Mouse (Mus musculus): ENCODE measurements around the gene Gcnt3. TPM values are rescaled to one million over a fixed set of nuclear protein-coding genes. Genes with fewer than 3 reads are reported as not detected.

Gcnt3 gene
- total and polyA plus RNA-seq, 2 experiments from 2014 or later: 0.22 TPM; not detected in 1

DNA sequence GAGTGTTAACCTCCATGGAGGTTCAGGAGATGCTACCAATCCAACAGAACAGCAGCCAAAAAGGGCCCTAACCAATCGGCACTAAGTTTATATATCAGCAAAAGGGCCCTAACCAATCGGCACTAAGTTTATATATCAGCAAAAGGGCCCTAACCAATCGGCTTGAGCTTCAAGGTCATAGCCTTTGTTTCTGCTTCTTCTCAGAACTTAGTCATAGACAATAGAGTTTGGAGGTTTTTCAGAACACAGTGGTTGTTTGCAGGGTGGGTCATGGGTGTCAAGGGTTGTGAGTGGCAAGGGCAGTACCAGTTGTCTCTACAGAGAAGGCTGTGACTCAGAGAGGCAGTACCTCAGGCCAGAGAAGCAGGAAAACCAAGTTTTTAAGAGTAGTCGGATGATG lies 4.2 kb upstream of the Gcnt3 start:
- 92% methylated on average over 4 of the region's 4 CpGs for WGBS
- H3K4me3 ChIP-seq (ENCODE audit: low read depth, low read length): no peak overlapping the region
- H3K4me1 ChIP-seq (ENCODE audit: insufficient read depth, low read length): no peaks in the 10 kb centered on the region
- no peak overlapping the region for H3K9ac ChIP-seq (replicated peaks; ENCODE audit: low read length, poor library complexity, severe bottlenecking)
- no peak for TF ChIP-seq CTCF (IDR thresholded peaks at IDR 0.05)
- ATAC-seq (ENCODE audit: low FRiP score) (no peak), DNase-seq (ENCODE audit: low spot score) (no peak)
- H3K27ac ChIP-seq (ENCODE audit: low read depth, low read length): no peak overlapping the region
- H3K9me3 ChIP-seq (ENCODE audit: low read length): no peaks in the 10 kb centered on the region
- no peak overlapping the region for H3K4me2 ChIP-seq (ENCODE audit: low read depth, low read length, poor library complexity, severe bottlenecking)
- H3K36me3 ChIP-seq (ENCODE audit: insufficient read depth, low read length): no peaks in the 10 kb centered on the region
- no peaks in the 10 kb centered on the region for H3K27me3 ChIP-seq (ENCODE audit: insufficient read depth, low read length)

DNA sequence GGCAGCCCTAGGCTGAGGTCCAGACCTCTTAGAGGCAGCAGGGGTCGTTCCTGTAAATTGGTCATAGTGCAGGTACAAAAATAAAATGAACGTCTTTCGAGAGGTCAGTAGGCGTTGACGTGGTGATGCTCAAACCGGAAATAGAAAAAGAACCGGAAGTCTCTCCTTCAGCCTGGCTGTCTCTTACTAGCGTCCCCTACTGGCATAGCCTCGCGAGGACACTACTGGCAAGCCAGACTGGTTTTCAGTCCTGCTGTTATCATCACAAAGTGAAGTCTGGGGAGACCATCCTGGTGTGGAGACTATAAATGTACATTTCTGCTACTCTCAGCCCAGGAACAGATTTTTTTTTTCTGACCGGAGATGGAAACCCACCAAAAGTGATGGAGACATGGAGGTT lies 2.7 kb upstream of the Gcnt3 start:
- H3K4me1 ChIP-seq (ENCODE audit: insufficient read depth, low read length): no peaks in the 10 kb centered on the region

DNA sequence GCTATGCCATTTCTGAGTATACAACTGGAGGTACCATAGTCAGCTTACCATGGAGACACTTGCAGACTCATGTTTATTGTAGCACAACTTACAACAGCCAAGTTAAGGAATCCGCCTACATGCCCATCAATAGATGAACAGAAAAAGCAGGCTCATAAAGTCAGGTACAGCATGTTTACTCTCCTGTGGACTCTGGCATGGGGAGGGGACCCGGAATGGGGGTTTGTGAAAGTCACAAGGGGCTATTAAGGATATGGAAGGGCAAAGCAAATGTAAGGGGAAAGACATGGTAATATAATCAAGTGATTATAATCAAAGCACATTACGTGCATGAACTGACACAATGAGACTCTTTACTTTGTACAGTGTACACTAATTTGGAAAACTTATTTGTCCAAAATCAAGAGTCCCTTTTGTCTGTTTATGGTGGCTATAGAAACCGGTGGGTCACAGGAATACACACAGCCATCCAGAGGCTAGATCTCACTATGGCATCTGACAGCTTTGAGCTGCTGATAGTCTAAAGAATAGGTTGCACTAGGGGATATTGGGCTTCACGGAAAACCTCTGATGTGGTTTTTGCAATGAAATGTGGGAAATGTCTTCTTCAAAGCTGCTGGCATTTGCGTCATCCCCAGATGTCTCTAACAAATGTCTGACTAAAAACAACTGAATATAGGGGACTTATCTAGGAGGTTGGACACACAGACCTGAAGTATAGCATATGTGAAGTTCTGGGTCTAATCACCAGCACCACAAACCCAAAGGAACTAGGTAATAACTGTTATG lies 1.9 kb upstream of the Gcnt3 start:
- no peak overlapping the region for H3K4me2 ChIP-seq (ENCODE audit: low read depth, low read length, poor library complexity, severe bottlenecking)
- no peak for TF ChIP-seq CTCF (IDR thresholded peaks at IDR 0.05)
- H3K27me3 ChIP-seq (ENCODE audit: insufficient read depth, low read length): no peaks in the 10 kb centered on the region
- 86% methylated on average over 6 of the region's 6 CpGs for WGBS
- H3K27ac ChIP-seq (ENCODE audit: low read depth, low read length): no peak overlapping the region
- no peaks in the 10 kb centered on the region for H3K4me1 ChIP-seq (ENCODE audit: insufficient read depth, low read length)
- ATAC-seq (ENCODE audit: low FRiP score) (no peak), DNase-seq (ENCODE audit: low spot score) (no peak)
- H3K4me3 ChIP-seq (ENCODE audit: low read depth, low read length): no peak overlapping the region
- H3K36me3 ChIP-seq (ENCODE audit: insufficient read depth, low read length): no peaks in the 10 kb centered on the region
- no peaks in the 10 kb centered on the region for H3K9me3 ChIP-seq (ENCODE audit: low read length)
- H3K9ac ChIP-seq (replicated peaks; ENCODE audit: low read length, poor library complexity, severe bottlenecking): no peak overlapping the region

More for the DNA sequence above, 2.7 kb upstream of the Gcnt3 start:
- Histone ChIP-seq H3K4me3 (ENCODE audit: low read depth, low read length) (no peak overlapping the region), H3K9ac (replicated peaks; ENCODE audit: low read length, poor library complexity, severe bottlenecking) (no peak overlapping the region), H3K36me3 (ENCODE audit: insufficient read depth, low read length) (no peaks in the 10 kb centered on the region), H3K27ac (ENCODE audit: low read depth, low read length) (no peak overlapping the region), H3K9me3 (ENCODE audit: low read length) (no peaks in the 10 kb centered on the region), H3K4me2 (ENCODE audit: low read depth, low read length, poor library complexity, severe bottlenecking) (no peak overlapping the region), H3K27me3 (ENCODE audit: insufficient read depth, low read length) (no peaks in the 10 kb centered on the region)
- DNase-seq (ENCODE audit: low spot score): no peak
- no peak for ATAC-seq (ENCODE audit: low FRiP score)
- TF ChIP-seq CTCF (IDR thresholded peaks at IDR 0.05): no peak
- WGBS: 89% methylated on average over 11 of the region's 11 CpGs

- Histone ChIP-seq H3K36me3 (ENCODE audit: insufficient read depth, low read length) (no peaks in the 10 kb centered on the region), H3K9me3 (ENCODE audit: low read length) (no peaks in the 10 kb centered on the region), H3K4me2 (ENCODE audit: low read depth, low read length, poor library complexity, severe bottlenecking) (no peak overlapping the region), H3K4me1 (ENCODE audit: insufficient read depth, low read length) (no peaks in the 10 kb centered on the region), H3K27me3 (ENCODE audit: insufficient read depth, low read length) (no peaks in the 10 kb centered on the region), H3K4me3 (ENCODE audit: low read depth, low read length) (no peak overlapping the region), H3K9ac (replicated peaks; ENCODE audit: low read length, poor library complexity, severe bottlenecking) (no peak overlapping the region), H3K27ac (ENCODE audit: low read depth, low read length) (no peak overlapping the region)
- 83% methylated on average over 4 of the region's 4 CpGs for WGBS
- no peak for DNase-seq (ENCODE audit: low spot score)
- no peak for TF ChIP-seq CTCF (IDR thresholded peaks at IDR 0.05)
- no peak for ATAC-seq (ENCODE audit: low FRiP score)
These were observed 1.2 kb downstream of the Gcnt3 start for GRCm38 (mm10) chr9:70036646-70037045.

DNA sequence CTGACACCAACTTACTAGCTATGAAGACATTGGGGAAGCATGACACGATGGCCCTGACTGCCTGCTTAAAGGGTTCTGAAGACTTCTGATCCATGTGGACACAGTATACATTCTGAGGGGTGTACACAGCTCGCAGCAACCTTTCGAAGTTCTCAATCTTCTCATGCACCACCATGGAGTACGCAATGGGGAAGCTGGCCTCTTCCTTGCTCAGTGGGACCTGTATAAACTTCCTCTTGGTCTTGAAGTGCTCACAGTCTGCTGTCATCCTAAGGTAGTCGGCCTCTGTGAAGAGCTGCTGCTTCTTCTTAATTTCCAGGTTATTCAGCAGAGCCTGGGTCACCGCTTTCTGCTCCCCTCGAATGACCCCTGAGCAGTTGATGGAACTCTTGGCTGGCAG lies 3.2 kb downstream of the Gcnt3 start:
- WGBS: 93% methylated on average over 7 of the region's 7 CpGs
- Histone ChIP-seq H3K9ac (replicated peaks; ENCODE audit: low read length, poor library complexity, severe bottlenecking) (no peak overlapping the region), H3K4me1 (ENCODE audit: insufficient read depth, low read length) (no peaks in the 10 kb centered on the region), H3K27me3 (ENCODE audit: insufficient read depth, low read length) (no peaks in the 10 kb centered on the region), H3K4me2 (ENCODE audit: low read depth, low read length, poor library complexity, severe bottlenecking) (no peak overlapping the region), H3K27ac (ENCODE audit: low read depth, low read length) (no peak overlapping the region), H3K4me3 (ENCODE audit: low read depth, low read length) (no peak overlapping the region), H3K36me3 (ENCODE audit: insufficient read depth, low read length) (no peaks in the 10 kb centered on the region), H3K9me3 (ENCODE audit: low read length) (no peaks in the 10 kb centered on the region)
- no peak for TF ChIP-seq CTCF (IDR thresholded peaks at IDR 0.05)
- ATAC-seq (ENCODE audit: low FRiP score): no peak
- no peak for DNase-seq (ENCODE audit: low spot score)

- Histone ChIP-seq H3K9ac (replicated peaks; ENCODE audit: low read length, poor library complexity, severe bottlenecking) (no peak overlapping the region), H3K4me1 (ENCODE audit: insufficient read depth, low read length) (no peaks in the 10 kb centered on the region), H3K27ac (ENCODE audit: low read depth, low read length) (no peak overlapping the region), H3K4me2 (ENCODE audit: low read depth, low read length, poor library complexity, severe bottlenecking) (no peak overlapping the region), H3K9me3 (ENCODE audit: low read length) (no peaks in the 10 kb centered on the region), H3K27me3 (ENCODE audit: insufficient read depth, low read length) (no peaks in the 10 kb centered on the region), H3K4me3 (ENCODE audit: low read depth, low read length) (no peak overlapping the region), H3K36me3 (ENCODE audit: insufficient read depth, low read length) (no peaks in the 10 kb centered on the region)
- 77% methylated on average over 9 of the region's 9 CpGs for WGBS
- no peak for TF ChIP-seq CTCF (IDR thresholded peaks at IDR 0.05)
- DNase-seq (ENCODE audit: low spot score) (no peak), ATAC-seq (ENCODE audit: low FRiP score) (no peak)
These were observed 4.8 kb downstream of the Gcnt3 start for GRCm38 (mm10) chr9:70033056-70033455.
